ENCODE assay signal across 8 mouse cellular contexts in genomic region chr19:23447221-23447987, GRCm38 (mm10). TPM values are rescaled to one million over a fixed set of nuclear protein-coding genes. Genes with fewer than 3 reads are reported as not detected.
DNase-seq lines count a peak whose midpoint lies in the region; ATAC-seq and TF ChIP-seq lines count a peak whose summit lies in the region.

No protein-coding gene starts in this region.

- H3K27ac ChIP-seq in kidney, embryonic 15.5 days, result no peak overlapping the region
- no peak overlapping the region for H3K27ac ChIP-seq in lung, embryonic 16.5 days (ENCODE audit: low read length)
- H3K27ac ChIP-seq in olfactory bulb, adult 2 months (ENCODE audit: insufficient read depth, low read depth, low read length), result no peak overlapping the region

- peak overlapping the region; percentile 37 for H3K9ac ChIP-seq in kidney, embryonic 15.5 days
- peak overlapping the region; percentile 61 for H3K9ac ChIP-seq in lung, embryonic 16.5 days (ENCODE audit: low read length)

- TF ChIP-seq POLR2A in olfactory bulb, adult 2 months (IDR thresholded peaks at IDR 0.05; ENCODE audit: insufficient read depth, low read depth, low read length), result no peak

- H3K4me2 ChIP-seq in kidney, embryonic 15.5 days, result peak overlapping the region; percentile 97
- H3K4me2 ChIP-seq in lung, embryonic 16.5 days (ENCODE audit: low read depth, low read length), result peak overlapping the region; percentile 98

- H3K36me3 ChIP-seq in kidney, embryonic 15.5 days, result no peaks in the 10 kb centered on the region
- H3K36me3 ChIP-seq in lung, embryonic 16.5 days (ENCODE audit: control insufficient read depth, insufficient read depth, low read length), result no peaks in the 10 kb centered on the region

- 2% methylated on average over 23 of the region's 23 CpGs for WGBS in kidney, embryonic 15.5 days
- WGBS in lung, embryonic 16.5 days, result 2% methylated on average over 23 of the region's 23 CpGs
- WGBS in olfactory bulb, adult 2 months, result 3% methylated on average over 23 of the region's 23 CpGs

- ATAC-seq in kidney, embryonic 15.5 days (replicated peaks; ENCODE audit: low FRiP score), result peak; percentile 44; the same call in 1 of the 2 replicates
- ATAC-seq in lung, embryonic 16.5 days (ENCODE audit: low read depth), result peak; percentile 26; the same call in 1 of the 2 replicates

- peak overlapping the region; percentile 51 for H3K4me3 ChIP-seq in kidney, embryonic 15.5 days (replicated peaks)
- H3K4me3 ChIP-seq in lung, embryonic 16.5 days (ENCODE audit: low read length), result peak overlapping the region; percentile 54
- H3K4me3 ChIP-seq in olfactory bulb, adult 2 months (ENCODE audit: insufficient read depth, low read depth, low read length), result peak overlapping the region; percentile 36

- peak; percentile 7 for DNase-seq in urinary bladder, postnatal 14 days (ENCODE audit: low spot score)
- no peak for DNase-seq in urinary bladder, postnatal 10 days (ENCODE audit: low spot score)
- DNase-seq in cerebellum, postnatal 36 days, result peak; percentile 32 to 41
- peak; percentile 22 to 54 for DNase-seq in heart, adult 18-20 months
- no peak for DNase-seq in testis, postnatal 10 days (ENCODE audit: low spot score)

- H3K27me3 ChIP-seq in kidney, embryonic 15.5 days, result 0 out of 2 replicates have a peak, but pooled peaks cover 10% of the 10 kb centered on the region
- no peaks in the 10 kb centered on the region for H3K27me3 ChIP-seq in lung, embryonic 16.5 days (ENCODE audit: control insufficient read depth, insufficient read depth, low read depth, low read length)

- no peaks in the 10 kb centered on the region for H3K9me3 ChIP-seq in kidney, embryonic 15.5 days (replicated peaks)
- no peaks in the 10 kb centered on the region for H3K9me3 ChIP-seq in lung, embryonic 16.5 days (ENCODE audit: control insufficient read depth, low read length)

- peaks cover 25% of the 10 kb centered on the region for H3K4me1 ChIP-seq in kidney, embryonic 15.5 days
- peaks cover 9% of the 10 kb centered on the region for H3K4me1 ChIP-seq in lung, embryonic 16.5 days (replicated peaks; ENCODE audit: control insufficient read depth, insufficient read depth, low read length)
- peaks cover 13% of the 10 kb centered on the region for H3K4me1 ChIP-seq in olfactory bulb, adult 2 months (ENCODE audit: control insufficient read depth, insufficient read depth, low read length)

- no peak for TF ChIP-seq CTCF in olfactory bulb, adult 2 months (IDR thresholded peaks at IDR 0.05; ENCODE audit: insufficient read depth, low read depth, low read length)

RNA-seq across cellular contexts. Expression of gene Mamdc2, which starts 0.8 kb away (rescaled TPM):
- 1 to 10 TPM; 2.1 to 2.2 TPM for total RNA-seq in heart, adult 18-20 months (2021)
- polyA plus RNA-seq in kidney, embryonic 15.5 days (2015; fragmentation: Nextera tagmentation; extraction: Ambion mirVana), result 0.93 and 2.2 TPM in 2 replicates
- 4.6 and 5.2 TPM in 2 replicates for polyA plus RNA-seq in lung, embryonic 16.5 days (2015; fragmentation: Nextera tagmentation; extraction: Ambion mirVana)
- not detected in 2 replicates for polyA plus RNA-seq in olfactory bulb, adult 2 months (2012; ENCODE audit: insufficient read depth, insufficient read length, low replicate concordance, missing spikeins)

Comparison
In these comparisons a context has a peak if more than half of its experiments do, and no peak if none do; other contexts are left out.
1. DNase-seq: peak in urinary bladder, postnatal 14 days (single experiment), cerebellum, postnatal 36 days (2 of 2) and heart, adult 18-20 months (2 of 2); none in urinary bladder, postnatal 10 days (single experiment) and testis, postnatal 10 days (single experiment).
2. Peak in every context shown above with its lines, with median percentiles within 50 percentile points of each other: H3K4me3 ChIP-seq.